Mouse (Mus musculus): ENCODE measurements around the gene Hsdl2. TPM values are rescaled to one million over a fixed set of nuclear protein-coding genes. Genes with fewer than 3 reads are reported as not detected.
"Not testable (repeated sequence)": the region's sequence is repeated elsewhere in the genome, so short reads cannot be mapped to it uniquely, and the experiment has no call there.

Gene Hsdl2
- total RNA-seq (2021): 10 to 100 TPM; 47.5 to 65.0 TPM
- long read RNA-seq, experiment 1, transcript Hsdl2-201 (11 exons, 2,611 nt): major isoform, 50 of 63 reads
- long read RNA-seq, experiment 1, partial matches to known transcripts: 3 of 63 reads
- long read RNA-seq, experiment 1, other reads (novel, unspliced or antisense): 6 of 63 reads
- long read RNA-seq, experiment 2, transcript Hsdl2-201 (11 exons, 2,611 nt): major isoform, 62 of 78 reads
- long read RNA-seq, experiment 2, partial matches to known transcripts: 2 of 78 reads
- long read RNA-seq, experiment 2, other reads (novel, unspliced or antisense): 10 of 78 reads

GRCm38 (mm10) chr4:59581314-59582185 is at the start of gene Hsdl2:
Gene Hsdl2, plus strand, starts transcription at chr4:59581563.
- intact Hi-C loops (cut with DNase I; ENCODE audit: low total_unique reads): no loop called here

GRCm38 (mm10) chr4:59533268-59533667 is 48.1 kb upstream of the Hsdl2 start:
- intact Hi-C loops (cut with DNase I; ENCODE audit: low total_unique reads): no loop called here
- no peak for DNase-seq

More at GRCm38 (mm10) chr4:59581314-59582185, at the start of gene Hsdl2:
- DNase-seq: peak; percentile 97

- intact Hi-C loops (cut with DNase I; ENCODE audit: low total_unique reads): no loop called here
- DNase-seq: no peak
These were observed 45.7 kb upstream of the Hsdl2 start for GRCm38 (mm10) chr4:59535624-59536023.

GRCm38 (mm10) chr4:59536281-59536680 is 45.1 kb upstream of the Hsdl2 start:
- intact Hi-C loops (cut with DNase I; ENCODE audit: low total_unique reads): no loop called here
- no peak for DNase-seq

GRCm38 (mm10) chr4:59543006-59543405 is 38.4 kb upstream of the Hsdl2 start:
- no peak for DNase-seq
- intact Hi-C loops (cut with DNase I; ENCODE audit: low total_unique reads): no loop called here

- intact Hi-C loops (cut with DNase I; ENCODE audit: low total_unique reads): no loop called here
- DNase-seq: no peak
These were observed 36.7 kb upstream of the Hsdl2 start for GRCm38 (mm10) chr4:59544654-59545053.

GRCm38 (mm10) chr4:59546285-59547071 is 34.9 kb upstream of the Hsdl2 start:
- intact Hi-C loops (cut with DNase I; ENCODE audit: low total_unique reads): no loop called here
- no peak for DNase-seq

- DNase-seq: no peak
- intact Hi-C loops (cut with DNase I; ENCODE audit: low total_unique reads): no loop called here
These were observed 34.0 kb upstream of the Hsdl2 start for GRCm38 (mm10) chr4:59547136-59547889.

GRCm38 (mm10) chr4:59548011-59548559 is 33.3 kb upstream of the Hsdl2 start:
- intact Hi-C loops (cut with DNase I; ENCODE audit: low total_unique reads): no loop called here
- DNase-seq: no peak

GRCm38 (mm10) chr4:59548560-59549174 is 32.7 kb upstream of the Hsdl2 start:
- intact Hi-C loops (cut with DNase I; ENCODE audit: low total_unique reads): no loop called here
- peak; percentile 74 for DNase-seq

- intact Hi-C loops (cut with DNase I; ENCODE audit: low total_unique reads): no loop called here
- peak; percentile 94 for DNase-seq
These were observed 32.0 kb upstream of the Hsdl2 start, which contains the start of gene Ptbp3 for GRCm38 (mm10) chr4:59549175-59549976. Gene Ptbp3, minus strand, starts transcription at chr4:59549364.

GRCm38 (mm10) chr4:59549977-59550560 is 31.3 kb upstream of the Hsdl2 start:
- no peak for DNase-seq
- intact Hi-C loops (cut with DNase I; ENCODE audit: low total_unique reads): no loop called here

- intact Hi-C loops (cut with DNase I; ENCODE audit: low total_unique reads): no loop called here
- DNase-seq: no peak
These were observed 29.5 kb upstream of the Hsdl2 start for GRCm38 (mm10) chr4:59551901-59552300.

- no peak for DNase-seq
- intact Hi-C loops (cut with DNase I; ENCODE audit: low total_unique reads): no loop called here
These were observed 28.5 kb upstream of the Hsdl2 start for GRCm38 (mm10) chr4:59552835-59553234.

GRCm38 (mm10) chr4:59553576-59553975 is 27.8 kb upstream of the Hsdl2 start:
- intact Hi-C loops (cut with DNase I; ENCODE audit: low total_unique reads): no loop called here
- DNase-seq: no peak

- intact Hi-C loops (cut with DNase I; ENCODE audit: low total_unique reads): no loop called here
- DNase-seq: no peak
These were observed 26.2 kb upstream of the Hsdl2 start for GRCm38 (mm10) chr4:59555177-59555576.

- DNase-seq; intact Hi-C loops (cut with DNase I; ENCODE audit: low total_unique reads): not testable (repeated sequence)
These were observed 24.0 kb upstream of the Hsdl2 start for GRCm38 (mm10) chr4:59557343-59557742.
